Mouse (Mus musculus): ENCODE data around the gene Gm29276. TPM values are rescaled to one million over a fixed set of nuclear protein-coding genes. Genes with fewer than 3 reads are reported as not detected.
"Not testable (repeated sequence)": the region's sequence is repeated elsewhere in the genome, so short reads cannot be mapped to it uniquely, and the experiment has no call there.

The Gm29276 gene
- not detected in 2 replicates for polyA plus RNA-seq (2011; ENCODE audit: insufficient read length, low read depth, missing spikeins)

GRCm38 (mm10) chrY:42582150-42582549 is at the start of gene Gm29276:
Gene Gm29276, minus strand, starts transcription at chrY:42582250.
- H3K4me3 ChIP-seq (ENCODE audit: insufficient read depth, low read length); H3K27ac ChIP-seq (ENCODE audit: insufficient read depth, low read length); H3K4me1 ChIP-seq (ENCODE audit: control insufficient read depth, insufficient read depth, low read length): not testable (repeated sequence)
